Mouse (Mus musculus) liver, embryonic 14.5 days (tissue): Measurements from ENCODE around the gene Olfr920. TPM values are rescaled to one million over a fixed set of nuclear protein-coding genes. Genes with fewer than 3 reads are reported as not detected.
A peak's percentile ranks its signal among the peaks of the same experiment; 100 is the strongest.

Experiments used
- ATAC-seq: fragments of 200-750 bp; cut with Nextera tagmentation; 2 replicates; pipeline ENCODE4 v1.8.0; 2017; ENCODE audit warnings: moderate number of reproducible peaks, mild to moderate bottlenecking, moderate library complexity; ENCODE audit not compliant: insufficient read depth
- DNase-seq, 3 experiments: peaks; one replicate each; pipeline ENCODE4 v3.0.0-alpha.2; 2012 to 2013; ENCODE audit warnings: low read depth in 3 of 3, low spot score in 3 of 3
- H3K27ac ChIP-seq: fragments of 300-500 bp; sonication (generic); 2 replicates; pipeline ENCODE4 v1.5.1; 2014; ENCODE audit warnings: moderate library complexity, mild to moderate bottlenecking, control low read depth, inconsistent platforms
- H3K27me3 ChIP-seq: fragments of 300-500 bp; sonication (generic); 2 replicates; pipeline ENCODE4 v1.6.1; 2014; ENCODE audit warnings: mild to moderate bottlenecking, low read length, moderate library complexity; ENCODE audit not compliant: control insufficient read depth, insufficient read depth
- H3K36me3 ChIP-seq: fragments of 300-500 bp; sonication (generic); replicated peaks from 2 replicates; pipeline ENCODE4 v1.6.1; 2014; ENCODE audit warnings: low read depth; ENCODE audit not compliant: control insufficient read depth, insufficient read depth
- H3K4me1 ChIP-seq, 2 experiments: fragments of 200-500 bp in 1 of 2; fragments of 300-500 bp in 1 of 2; sonication (generic) in 1 of 2; replicated peaks; 2 replicates each; pipeline ENCODE4 v1.6.1; 2012 to 2014; ENCODE audit warnings: antibody characterized with exemption in 1 of 2, inconsistent platforms in 1 of 2, low read length in 1 of 2; ENCODE audit not compliant: control insufficient read depth in 2 of 2, insufficient read depth in 2 of 2
- H3K4me2 ChIP-seq: fragments of 300-500 bp; sonication (generic); 2 replicates; pipeline ENCODE4 v1.6.1; 2014; ENCODE audit warnings: low read depth, mild to moderate bottlenecking, control low read depth, moderate library complexity
- H3K4me3 ChIP-seq, 2 experiments: fragments of 200-500 bp in 1 of 2; fragments of 300-500 bp in 1 of 2; sonication (generic) in 1 of 2; 2 replicates each; pipeline ENCODE4 v1.5.1; 2012 to 2014; ENCODE audit warnings: low read depth in 2 of 2, low read length in 2 of 2, mild to moderate bottlenecking in 2 of 2, control low read depth in 1 of 2, inconsistent platforms in 1 of 2, moderate library complexity in 1 of 2; ENCODE audit not compliant: insufficient read depth in 1 of 2
- H3K9ac ChIP-seq: fragments of 300-500 bp; sonication (generic); replicated peaks from 2 replicates; pipeline ENCODE4 v1.6.1; 2014; ENCODE audit warnings: mild to moderate bottlenecking, control low read depth, moderate library complexity
- H3K9me3 ChIP-seq: fragments of 300-500 bp; sonication (generic); 2 replicates; pipeline ENCODE4 v1.6.1; 2016; ENCODE audit warnings: low read length, mixed read lengths; ENCODE audit not compliant: control insufficient read depth
- CTCF ChIP-seq: IDR thresholded peaks from 2 replicates; pipeline ENCODE4 v1.5.1; 2016; ENCODE audit warnings: antibody characterized with exemption, low read depth, control low read depth
- EP300 ChIP-seq: IDR thresholded peaks from 2 replicates; pipeline ENCODE4 v1.6.1; 2016; ENCODE audit warnings: antibody characterized with exemption, low read depth
- WGBS: fragments of 180-500 bp; shearing (Covaris S2); extraction: QIAGEN DNeasy Blood & Tissue Kit; methylation state at CpG from one replicate; pipeline ENCODE4 v1.1.7; 2014; ENCODE audit not compliant: insufficient replicate concordance; 5-methylcytosine and 5-hydroxymethylcytosine counted together
- polyA plus RNA-seq, 2 experiments: library from polyadenylated mRNA; depleted of rRNA in 1 of 2; stranded (reverse) in 1 of 2; unstranded in 1 of 2; fragments of >200 nt; fragmentation: Nextera tagmentation in 1 of 2; extraction: Ambion mirVana in 1 of 2; gene quantifications; 2 replicates each; pipeline versions ENCODE4 v1.2.1 to v1.2.3; 2012 to 2014

The Olfr920 gene
- polyA plus RNA-seq, 2 experiments = 0.03 TPM; not detected in 1

- Histone ChIP-seq H3K4me3 (no peak overlapping the region), H3K27ac (no peak overlapping the region), H3K9ac (no peak overlapping the region), H3K4me2 (no peak overlapping the region), H3K36me3 (no peaks in the 10 kb centered on the region), H3K27me3 (no peaks in the 10 kb centered on the region), H3K9me3 (no peaks in the 10 kb centered on the region), H3K4me1 (peaks cover 0 to 11% of the 10 kb centered on the region in 2 experiments; a peak in 3 of 4 replicates)
- ATAC-seq (no peak), DNase-seq (no peak)
- 57% methylated on average over 1 of the region's 1 CpGs for WGBS
- TF ChIP-seq CTCF = no peak
- no peak for TF ChIP-seq EP300
These were observed 10.7 kb upstream of the Olfr920 start for GRCm38 (mm10) chr9:38741408-38741807.

- DNase-seq = peak; percentile 51 to 56 (median 52)
- peaks cover 0 to 11% of the 10 kb centered on the region in 2 experiments; a peak in 3 of 4 replicates for H3K4me1 ChIP-seq
- ATAC-seq = peak; percentile 99
- peak overlapping the region; percentile 55 for H3K27ac ChIP-seq
- peak overlapping the region; percentile 36 for H3K4me2 ChIP-seq
- H3K9ac ChIP-seq = no peak overlapping the region
- H3K4me3 ChIP-seq = no peak overlapping the region
- no peaks in the 10 kb centered on the region for H3K27me3 ChIP-seq
- no peaks in the 10 kb centered on the region for H3K36me3 ChIP-seq
- 33% methylated on average over 4 of the region's 4 CpGs for WGBS
- no peaks in the 10 kb centered on the region for H3K9me3 ChIP-seq
- TF ChIP-seq CTCF (no peak), EP300 (peak; percentile 77)
These were observed 7.3 kb upstream of the Olfr920 start for GRCm38 (mm10) chr9:38744619-38745315.

- TF ChIP-seq CTCF (no peak), EP300 (no peak)
- no peaks in the 10 kb centered on the region for H3K36me3 ChIP-seq
- no peak for ATAC-seq
- DNase-seq = no peak
- no peaks in the 10 kb centered on the region for H3K9me3 ChIP-seq
- H3K27ac ChIP-seq = no peak within 1 kb of the TSS
- H3K9ac ChIP-seq = no peak within 1 kb of the TSS
- no peak within 1 kb of the TSS for H3K4me3 ChIP-seq
- no peaks in the 10 kb centered on the region for H3K4me1 ChIP-seq
- no peak within 1 kb of the TSS for H3K4me2 ChIP-seq
- H3K27me3 ChIP-seq = no peaks in the 10 kb centered on the region
These were observed 20.7 kb downstream of the Olfr920 start, which contains the start of gene Olfr921 for GRCm38 (mm10) chr9:38772768-38773167. TSS of gene Olfr921 (plus strand) at chr9:38773068.

GRCm38 (mm10) chr9:38792689-38793088 is 40.6 kb downstream of the Olfr920 start:
- Histone ChIP-seq H3K4me1 (no peaks in the 10 kb centered on the region), H3K27ac (no peak overlapping the region), H3K4me3 (no peak overlapping the region), H3K27me3 (no peaks in the 10 kb centered on the region), H3K9ac (no peak overlapping the region), H3K36me3 (no peaks in the 10 kb centered on the region), H3K4me2 (no peak overlapping the region), H3K9me3 (no peaks in the 10 kb centered on the region)
- no peak for TF ChIP-seq EP300
- no peak for TF ChIP-seq CTCF
- DNase-seq = no peak
- WGBS = 60% methylated on average over 2 of the region's 2 CpGs
- no peak for ATAC-seq

GRCm38 (mm10) chr9:38805696-38806095 is 53.6 kb downstream of the Olfr920 start:
- H3K9me3 ChIP-seq = no peaks in the 10 kb centered on the region
- H3K4me3 ChIP-seq = no peak overlapping the region
- DNase-seq (no peak), ATAC-seq (no peak)
- H3K27me3 ChIP-seq = no peaks in the 10 kb centered on the region
- no peak overlapping the region for H3K27ac ChIP-seq
- H3K9ac ChIP-seq = no peak overlapping the region
- H3K4me2 ChIP-seq = no peak overlapping the region
- TF ChIP-seq EP300 (no peak), CTCF (no peak)
- H3K36me3 ChIP-seq = no peaks in the 10 kb centered on the region
- no peaks in the 10 kb centered on the region for H3K4me1 ChIP-seq

Other genes with a start within 250 kb of the Olfr920 start
- gene Olfr911-ps1, start 230.7 kb upstream of the Olfr920 start, polyA plus RNA-seq (2012; rRNA removed) = not detected in 2 replicates
- gene Olfr911-ps1, start 230.7 kb upstream of the Olfr920 start, polyA plus RNA-seq (2014; fragmentation: Nextera tagmentation; extraction: Ambion mirVana) = not detected in 2 replicates
- gene Olfr910, start 214.4 kb upstream of the Olfr920 start, polyA plus RNA-seq (2012; rRNA removed) = not detected in 2 replicates
- gene Olfr910, start 214.4 kb upstream of the Olfr920 start, polyA plus RNA-seq (2014; fragmentation: Nextera tagmentation; extraction: Ambion mirVana) = not detected in 2 replicates
- gene Olfr912, start 172.1 kb upstream of the Olfr920 start, polyA plus RNA-seq (2012; rRNA removed) = not detected in 2 replicates
- not detected in 2 replicates for gene Olfr912, start 172.1 kb upstream of the Olfr920 start, polyA plus RNA-seq (2014; fragmentation: Nextera tagmentation; extraction: Ambion mirVana)
- not detected in 2 replicates for gene Olfr913, start 159.5 kb upstream of the Olfr920 start, polyA plus RNA-seq (2012; rRNA removed)
- gene Olfr913, start 159.5 kb upstream of the Olfr920 start, polyA plus RNA-seq (2014; fragmentation: Nextera tagmentation; extraction: Ambion mirVana) = not detected in 2 replicates
- not detected in 2 replicates for gene Olfr914, start 147.2 kb upstream of the Olfr920 start, polyA plus RNA-seq (2012; rRNA removed)
- not detected in 2 replicates for gene Olfr914, start 147.2 kb upstream of the Olfr920 start, polyA plus RNA-seq (2014; fragmentation: Nextera tagmentation; extraction: Ambion mirVana)
- not detected in 2 replicates for gene Olfr916, start 92.4 kb upstream of the Olfr920 start, polyA plus RNA-seq (2012; rRNA removed)
- gene Olfr916, start 92.4 kb upstream of the Olfr920 start, polyA plus RNA-seq (2014; fragmentation: Nextera tagmentation; extraction: Ambion mirVana) = not detected in 2 replicates
- gene Olfr917, start 86.5 kb upstream of the Olfr920 start, polyA plus RNA-seq (2012; rRNA removed) = not detected in 2 replicates
- not detected in 2 replicates for gene Olfr917, start 86.5 kb upstream of the Olfr920 start, polyA plus RNA-seq (2014; fragmentation: Nextera tagmentation; extraction: Ambion mirVana)
- not detected in 2 replicates for gene Olfr918, start 77.7 kb upstream of the Olfr920 start, polyA plus RNA-seq (2012; rRNA removed)
- gene Olfr918, start 77.7 kb upstream of the Olfr920 start, polyA plus RNA-seq (2014; fragmentation: Nextera tagmentation; extraction: Ambion mirVana) = not detected in 2 replicates
- not detected in 2 replicates for gene Olfr919, start 48.6 kb upstream of the Olfr920 start, polyA plus RNA-seq (2012; rRNA removed)
- not detected in 2 replicates for gene Olfr919, start 48.6 kb upstream of the Olfr920 start, polyA plus RNA-seq (2014; fragmentation: Nextera tagmentation; extraction: Ambion mirVana)
- 3.0 and 4.5 TPM in 2 replicates for gene Vwa5a, start 34.0 kb upstream of the Olfr920 start, polyA plus RNA-seq (2012; rRNA removed)
- 8.5 TPM in 2 replicates for gene Vwa5a, start 34.0 kb upstream of the Olfr920 start, polyA plus RNA-seq (2014; fragmentation: Nextera tagmentation; extraction: Ambion mirVana)
- gene Olfr921, start 20.8 kb downstream of the Olfr920 start, polyA plus RNA-seq (2012; rRNA removed) = not detected in 2 replicates
- gene Olfr921, start 20.8 kb downstream of the Olfr920 start, polyA plus RNA-seq (2014; fragmentation: Nextera tagmentation; extraction: Ambion mirVana) = not detected in 2 replicates
- gene Olfr922, start 62.3 kb downstream of the Olfr920 start, polyA plus RNA-seq (2012; rRNA removed) = not detected in 2 replicates
- not detected in 2 replicates for gene Olfr922, start 62.3 kb downstream of the Olfr920 start, polyA plus RNA-seq (2014; fragmentation: Nextera tagmentation; extraction: Ambion mirVana)
- gene Olfr923, start 74.2 kb downstream of the Olfr920 start, polyA plus RNA-seq (2012; rRNA removed) = not detected in 2 replicates
- gene Olfr923, start 74.2 kb downstream of the Olfr920 start, polyA plus RNA-seq (2014; fragmentation: Nextera tagmentation; extraction: Ambion mirVana) = not detected in 2 replicates
- gene Olfr924, start 92.2 kb downstream of the Olfr920 start, polyA plus RNA-seq (2012; rRNA removed) = not detected in 2 replicates
- gene Olfr924, start 92.2 kb downstream of the Olfr920 start, polyA plus RNA-seq (2014; fragmentation: Nextera tagmentation; extraction: Ambion mirVana) = not detected in 2 replicates
- gene Olfr26, start 102.8 kb downstream of the Olfr920 start, polyA plus RNA-seq (2012; rRNA removed) = not detected in 2 replicates
- gene Olfr26, start 102.8 kb downstream of the Olfr920 start, polyA plus RNA-seq (2014; fragmentation: Nextera tagmentation; extraction: Ambion mirVana) = not detected in 2 replicates
- not detected in 2 replicates for gene Olfr926, start 124.8 kb downstream of the Olfr920 start, polyA plus RNA-seq (2012; rRNA removed)
- gene Olfr926, start 124.8 kb downstream of the Olfr920 start, polyA plus RNA-seq (2014; fragmentation: Nextera tagmentation; extraction: Ambion mirVana) = not detected in 2 replicates
- gene Olfr930, start 177.5 kb downstream of the Olfr920 start, polyA plus RNA-seq (2012; rRNA removed) = not detected in 2 replicates
- not detected in 2 replicates for gene Olfr930, start 177.5 kb downstream of the Olfr920 start, polyA plus RNA-seq (2014; fragmentation: Nextera tagmentation; extraction: Ambion mirVana)
- gene Olfr933, start 220.0 kb downstream of the Olfr920 start, polyA plus RNA-seq (2012; rRNA removed) = not detected in 2 replicates
- gene Olfr933, start 220.0 kb downstream of the Olfr920 start, polyA plus RNA-seq (2014; fragmentation: Nextera tagmentation; extraction: Ambion mirVana) = not detected in 2 replicates
- gene Olfr934, start 236.0 kb downstream of the Olfr920 start, polyA plus RNA-seq (2012; rRNA removed) = not detected in 2 replicates
- gene Olfr934, start 236.0 kb downstream of the Olfr920 start, polyA plus RNA-seq (2014; fragmentation: Nextera tagmentation; extraction: Ambion mirVana) = not detected in 2 replicates
- gene Olfr935, start 247.4 kb downstream of the Olfr920 start, polyA plus RNA-seq (2012; rRNA removed) = not detected in 2 replicates
- not detected in 2 replicates for gene Olfr935, start 247.4 kb downstream of the Olfr920 start, polyA plus RNA-seq (2014; fragmentation: Nextera tagmentation; extraction: Ambion mirVana)